Mouse (Mus musculus): ENCODE results near the gene 9930111J21Rik2.
"Not testable (repeated sequence)": the region's sequence is repeated elsewhere in the genome, so short reads cannot be mapped to it uniquely, and the experiment has no call there.

GRCm38 (mm10) chr11:49006317-49006716, 44.7 kb downstream of the 9930111J21Rik2 start:
- not testable (repeated sequence) for TF ChIP-seq CTCF (IDR thresholded peaks at IDR 0.05; ENCODE audit: low read depth, low read length); POLR2A (IDR thresholded peaks at IDR 0.05; ENCODE audit: extremely low read depth, insufficient read depth, low read length)

Measured in liver, adult 2 months (tissue).